Mouse (Mus musculus) cerebellum, postnatal 36 days (tissue): ENCODE results near the gene Angel1.
A peak's percentile ranks its signal among the peaks of the same experiment; 100 is the strongest.

Source experiments
- DNase-seq, 2 experiments: peaks; one replicate each; pipeline ENCODE4 v3.0.0; 2021 to 2022; ENCODE audit warnings: mixed read lengths in 2 of 2

The Angel1 gene

DNA sequence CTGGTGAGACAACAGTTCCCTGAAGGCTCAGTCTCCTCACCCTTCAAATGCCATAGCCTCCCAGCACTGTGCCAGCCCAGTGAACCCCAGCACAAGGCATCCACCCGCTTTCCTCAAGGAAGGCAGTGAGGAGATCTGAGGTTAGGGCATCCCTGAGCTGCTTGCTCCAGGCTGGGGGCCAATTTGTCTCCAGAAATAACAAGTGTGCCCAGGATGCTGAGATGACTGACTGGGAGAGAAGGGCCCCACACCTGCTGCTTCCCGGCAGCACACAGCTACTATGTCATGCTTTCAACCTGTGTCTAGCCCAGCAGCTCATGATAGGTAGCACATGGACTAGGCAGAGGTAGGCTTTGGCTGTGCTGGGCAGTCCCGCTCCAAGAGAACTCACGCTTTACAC is 24.8 kb downstream of the Angel1 start:
- DNase-seq = peak; percentile 52 to 56

GRCm38 (mm10) chr12:86700927-86701310 is 25.3 kb downstream of the Angel1 start:
- DNase-seq = no peak

GRCm38 (mm10) chr12:86699965-86700926 is 26.0 kb downstream of the Angel1 start:
- peak; percentile 89 to 92 for DNase-seq

GRCm38 (mm10) chr12:86698537-86698936 is 27.7 kb downstream of the Angel1 start:
- peak in 1 of 2 experiments; percentile 10 for DNase-seq

DNA sequence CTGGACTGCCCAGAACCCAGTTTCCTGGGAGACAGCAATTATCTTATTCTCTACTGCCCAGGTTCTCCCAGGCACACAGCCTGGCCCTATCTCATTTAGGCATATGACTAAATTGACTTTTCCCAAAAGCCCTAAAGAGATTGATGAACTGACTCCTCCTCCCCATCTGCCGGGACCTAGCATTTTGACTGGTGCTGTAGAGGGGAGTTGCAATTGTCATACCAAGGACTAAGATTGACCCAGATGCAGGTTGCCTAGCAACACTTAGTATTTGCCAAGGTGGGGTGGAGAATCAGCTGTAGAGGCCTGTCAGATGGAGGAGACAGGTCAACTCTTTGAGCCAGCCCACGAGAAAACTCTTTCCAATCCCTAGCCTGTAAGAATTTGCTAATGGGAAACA is 28.3 kb downstream of the Angel1 start:
- no peak for DNase-seq

DNA sequence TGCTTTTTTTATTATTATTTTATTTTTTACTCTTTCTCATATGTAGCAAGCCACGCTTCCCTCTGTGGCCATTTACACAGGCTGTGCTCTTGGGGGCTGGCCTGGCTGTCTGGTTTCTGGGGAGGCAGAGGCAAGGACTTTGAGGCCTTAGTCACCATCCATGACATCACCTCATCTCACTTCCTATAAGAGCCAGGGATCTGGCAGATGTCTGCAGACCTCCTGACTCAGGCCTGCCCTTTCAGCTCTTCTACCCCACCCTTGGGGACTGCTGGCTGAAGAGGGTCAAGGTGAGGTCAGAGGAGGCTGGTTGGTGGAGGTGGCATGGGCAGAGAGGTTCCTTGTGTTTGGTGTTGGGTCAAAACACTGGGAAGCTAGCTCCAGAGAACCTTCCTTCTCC is 31.8 kb downstream of the Angel1 start:
- DNase-seq = no peak

DNA sequence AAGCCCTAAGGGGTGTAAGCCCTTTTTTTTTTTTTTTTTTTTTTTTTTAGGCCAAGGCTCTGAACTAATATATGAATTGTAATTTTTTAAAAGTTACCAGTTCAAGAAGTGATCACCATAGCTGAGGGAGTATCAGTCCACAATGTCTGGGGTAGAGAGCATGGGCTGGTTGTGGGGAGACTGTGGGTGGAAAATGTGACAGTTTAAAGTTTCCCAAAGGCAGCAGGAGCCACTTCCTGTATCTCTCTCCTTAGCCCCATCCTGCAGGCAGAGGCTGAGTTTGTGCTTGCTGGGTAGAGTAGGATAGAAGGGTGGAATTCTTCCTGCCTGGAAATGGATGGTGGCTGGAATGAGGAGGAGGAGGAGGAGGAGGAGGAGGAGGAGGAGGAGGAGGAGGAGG is 32.9 kb downstream of the Angel1 start:
- no peak for DNase-seq

- DNase-seq = peak in 1 of 2 experiments; percentile 10
Measured at GRCm38 (mm10) chr12:86692471-86693356, 33.5 kb downstream of the Angel1 start.

GRCm38 (mm10) chr12:86690700-86691485 is 35.4 kb downstream of the Angel1 start:
- no peak for DNase-seq

GRCm38 (mm10) chr12:86688917-86689316 is 37.3 kb downstream of the Angel1 start:
- DNase-seq = no peak

DNA sequence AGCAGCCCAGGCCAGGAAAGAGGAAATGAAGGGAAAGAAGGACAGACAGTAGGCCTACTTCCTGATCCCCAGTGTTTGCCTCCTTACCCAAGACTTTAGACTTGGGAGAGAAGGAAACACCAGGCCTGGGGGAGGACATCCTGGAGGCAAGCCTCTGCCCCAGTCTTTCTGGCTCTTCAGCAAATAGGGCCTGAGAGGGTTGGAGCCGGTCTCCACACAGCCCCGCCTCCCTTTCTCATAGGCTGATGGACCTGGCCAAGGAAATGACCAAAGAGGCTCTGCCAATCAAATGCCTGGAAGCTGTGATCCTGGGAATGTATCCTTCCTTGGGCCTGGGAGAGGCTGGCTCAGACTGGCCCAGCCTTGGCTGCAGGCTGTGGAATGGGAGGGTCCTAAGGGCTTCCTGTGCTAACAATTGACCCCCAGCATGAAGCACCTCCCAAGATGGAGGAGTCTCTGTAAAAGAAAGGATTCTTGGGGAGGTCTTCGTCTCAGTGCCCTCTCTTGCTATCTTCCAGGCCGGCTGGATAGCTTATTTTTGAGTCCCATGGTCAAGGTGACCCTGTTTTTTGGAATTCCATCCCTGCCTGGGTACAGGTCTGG is 38.2 kb downstream of the Angel1 start:
- DNase-seq = no peak

- DNase-seq = no peak
Measured at GRCm38 (mm10) chr12:86687445-86687955, 38.8 kb downstream of the Angel1 start.

DNA sequence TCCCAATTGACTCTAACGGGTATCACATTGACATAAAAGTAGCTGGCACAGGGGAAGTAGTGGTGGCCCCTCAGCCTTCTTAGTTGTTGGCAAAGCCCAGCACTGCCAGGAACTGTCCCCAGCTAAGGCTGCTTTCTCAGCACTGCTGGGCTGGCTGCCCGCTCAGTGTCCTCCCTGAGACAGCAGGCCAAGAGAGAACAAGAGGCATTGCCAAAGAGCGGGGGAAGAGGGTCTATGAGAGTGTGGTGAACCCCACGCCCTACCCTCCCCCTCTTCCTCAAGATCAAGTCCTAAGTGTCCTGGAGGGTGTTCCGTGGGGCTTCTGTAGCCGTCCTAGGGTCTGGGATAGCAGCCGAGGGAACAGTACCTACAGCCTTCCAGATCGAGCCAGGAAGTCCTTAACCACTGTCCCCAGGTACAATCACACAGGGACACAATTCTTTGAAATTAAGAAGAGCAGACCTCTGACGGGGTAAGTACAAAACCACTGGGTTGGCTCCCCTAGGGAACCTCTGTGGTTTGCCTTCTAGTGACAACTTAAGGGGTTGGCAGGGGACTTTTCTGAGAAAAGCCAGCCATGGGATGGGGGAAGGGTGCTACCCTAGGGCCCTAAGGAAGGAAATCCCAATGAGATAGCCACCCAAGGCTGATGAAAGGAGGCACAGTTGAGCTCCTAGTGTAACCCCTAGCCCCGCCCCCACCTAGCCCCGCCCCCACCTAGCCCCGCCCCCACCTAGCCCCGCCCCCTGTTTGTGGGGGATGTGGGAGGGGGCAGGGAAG is 39.5 kb downstream of the Angel1 start:
- peak; percentile 71 to 72 for DNase-seq

- peak in 1 of 2 experiments; percentile 37 for DNase-seq
Measured at GRCm38 (mm10) chr12:86685275-86685674, 41.0 kb downstream of the Angel1 start.

- DNase-seq = no peak
Measured at GRCm38 (mm10) chr12:86683698-86684097, 42.6 kb downstream of the Angel1 start.

DNA sequence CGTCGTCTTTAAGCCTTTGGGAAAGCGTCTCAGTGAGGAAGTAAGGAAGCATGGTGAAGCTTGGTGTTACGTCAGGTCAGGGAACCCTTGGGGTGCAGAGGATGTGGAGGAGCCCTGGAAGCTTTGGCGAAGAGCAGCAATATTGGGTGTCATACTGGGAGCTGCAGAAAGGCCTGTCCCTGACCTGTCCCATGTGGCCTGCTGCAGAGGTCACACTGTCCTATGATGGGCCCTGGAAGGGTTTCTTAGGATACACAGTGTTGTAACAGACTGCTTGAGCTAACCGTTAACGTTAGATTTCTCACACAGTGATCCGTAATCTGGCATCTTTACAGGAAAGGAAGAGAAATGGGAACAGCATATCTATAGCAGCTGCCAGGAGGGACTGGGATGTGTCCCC is 44.1 kb downstream of the Angel1 start:
- DNase-seq = peak in 1 of 2 experiments; percentile 19

DNA sequence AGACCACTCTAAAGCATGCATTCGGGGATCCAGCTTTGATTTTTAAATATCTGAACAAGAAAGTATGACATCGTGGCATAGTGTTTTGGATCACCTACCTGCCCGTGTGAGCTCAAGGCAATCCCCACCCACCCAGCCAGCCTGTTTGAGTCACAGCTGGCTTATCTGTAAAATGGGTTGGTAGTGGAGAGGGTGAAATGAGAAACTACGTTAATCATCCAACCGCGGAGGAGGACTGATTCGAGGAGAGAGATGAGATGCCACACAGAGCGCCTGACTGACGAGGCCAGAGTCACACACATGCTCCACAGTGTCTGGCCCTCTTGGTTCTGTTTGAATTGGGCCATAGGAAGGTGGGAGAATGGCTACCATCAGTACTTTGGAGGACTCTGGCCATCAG is 44.6 kb downstream of the Angel1 start:
- DNase-seq = peak in 1 of 2 experiments; percentile 27

- DNase-seq = peak; percentile 33 to 56
Measured at GRCm38 (mm10) chr12:86680591-86681193, 45.6 kb downstream of the Angel1 start.

DNA sequence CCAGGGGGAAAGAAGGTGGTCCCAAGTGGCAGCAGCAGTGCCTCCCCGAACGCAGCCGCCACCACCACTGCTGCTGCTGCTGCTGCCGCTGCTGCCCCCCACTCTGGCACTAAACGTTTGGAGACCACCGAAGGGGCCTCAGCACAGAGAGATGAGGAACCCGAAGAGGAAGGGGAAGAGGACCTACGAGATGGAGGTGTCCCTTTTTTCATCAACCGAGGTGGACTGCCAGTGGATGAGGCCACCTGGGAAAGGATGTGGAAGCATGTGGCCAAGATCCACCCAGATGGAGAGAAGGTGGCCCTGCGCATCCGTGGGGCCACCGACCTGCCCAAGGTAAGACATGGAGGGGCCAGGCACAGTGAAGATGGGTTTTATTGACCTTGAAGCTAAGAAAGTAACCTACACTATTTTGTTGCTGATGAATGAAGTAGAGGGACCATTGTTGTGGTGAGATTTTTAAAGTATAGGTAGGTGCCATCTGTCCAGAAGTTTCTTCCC is 46.2 kb downstream of the Angel1 start:
- peak in 1 of 2 experiments; percentile 42 for DNase-seq

DNA sequence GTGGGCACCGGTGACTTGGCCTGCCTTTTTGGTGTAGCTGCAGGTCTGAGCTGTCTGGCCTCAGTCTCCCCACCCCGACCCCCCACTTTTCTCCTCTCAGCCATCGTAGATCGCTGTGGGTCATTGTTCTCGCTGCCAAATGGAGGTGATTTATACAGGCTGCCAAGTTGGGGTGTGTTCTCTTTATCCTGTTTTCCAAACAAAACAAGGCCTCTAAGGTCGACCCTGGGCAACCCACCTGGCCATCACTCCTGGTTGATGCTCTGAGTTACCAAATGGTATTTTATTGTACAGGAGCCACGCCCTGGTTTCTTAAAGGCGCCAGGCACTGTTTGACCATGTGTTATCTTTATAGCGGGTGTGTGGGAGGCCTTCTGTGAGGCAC is 46.7 kb downstream of the Angel1 start:
- peak; percentile 43 to 58 for DNase-seq
